Mouse (Mus musculus) hindbrain, embryonic 13.5 days (tissue): ENCODE data around the gene Gm45837. TPM values are rescaled to one million over a fixed set of nuclear protein-coding genes. Genes with fewer than 3 reads are reported as not detected.

ENCODE experiments used
- ATAC-seq: fragments of 200-750 bp; cut with Nextera tagmentation; 2 replicates; pipeline ENCODE4 v1.8.0; 2017; ENCODE audit warnings: moderate TSS enrichment; ENCODE audit not compliant: low FRiP score
- H3K27ac ChIP-seq: fragments of 300-500 bp; sonication (generic); 2 replicates; pipeline ENCODE4 v1.5.1; 2015; ENCODE audit warnings: inconsistent platforms, mild to moderate bottlenecking, moderate library complexity
- H3K27me3 ChIP-seq: fragments of 300-500 bp; sonication (generic); 2 replicates; pipeline ENCODE4 v1.6.1; 2015; ENCODE audit warnings: mild to moderate bottlenecking, inconsistent platforms
- H3K36me3 ChIP-seq: fragments of 300-500 bp; sonication (generic); 2 replicates; pipeline ENCODE4 v1.6.1; 2015; ENCODE audit warnings: mild to moderate bottlenecking, inconsistent platforms
- H3K4me1 ChIP-seq: fragments of 300-500 bp; sonication (generic); replicated peaks from 2 replicates; pipeline ENCODE4 v1.6.1; 2015; ENCODE audit warnings: inconsistent platforms
- H3K4me2 ChIP-seq: fragments of 300-500 bp; sonication (generic); 2 replicates; pipeline ENCODE4 v1.6.1; 2015; ENCODE audit warnings: inconsistent platforms, mild to moderate bottlenecking, moderate library complexity
- H3K4me3 ChIP-seq: fragments of 300-500 bp; sonication (generic); 2 replicates; pipeline ENCODE4 v1.5.1; 2015; ENCODE audit warnings: mild to moderate bottlenecking, inconsistent platforms
- H3K9ac ChIP-seq: fragments of 300-500 bp; sonication (generic); 2 replicates; pipeline ENCODE4 v1.6.1; 2015; ENCODE audit warnings: mild to moderate bottlenecking, inconsistent platforms
- H3K9me3 ChIP-seq: fragments of 300-500 bp; sonication (generic); 2 replicates; pipeline ENCODE4 v1.6.1; 2016; ENCODE audit warnings: inconsistent platforms
- WGBS: fragments of 180-500 bp; shearing (Covaris S2); methylation state at CpG from one replicate; pipeline ENCODE4 v1.1.7; 2015; 5-methylcytosine and 5-hydroxymethylcytosine counted together
- polyA plus RNA-seq: library from polyadenylated mRNA; unstranded; fragments of >200 nt; fragmentation: Nextera tagmentation; extraction: Ambion mirVana; gene quantifications from 2 replicates; pipeline ENCODE4 v1.2.1, GENCODE M21; 2015

Gene Gm45837
- polyA plus RNA-seq = not detected in 2 replicates

DNA sequence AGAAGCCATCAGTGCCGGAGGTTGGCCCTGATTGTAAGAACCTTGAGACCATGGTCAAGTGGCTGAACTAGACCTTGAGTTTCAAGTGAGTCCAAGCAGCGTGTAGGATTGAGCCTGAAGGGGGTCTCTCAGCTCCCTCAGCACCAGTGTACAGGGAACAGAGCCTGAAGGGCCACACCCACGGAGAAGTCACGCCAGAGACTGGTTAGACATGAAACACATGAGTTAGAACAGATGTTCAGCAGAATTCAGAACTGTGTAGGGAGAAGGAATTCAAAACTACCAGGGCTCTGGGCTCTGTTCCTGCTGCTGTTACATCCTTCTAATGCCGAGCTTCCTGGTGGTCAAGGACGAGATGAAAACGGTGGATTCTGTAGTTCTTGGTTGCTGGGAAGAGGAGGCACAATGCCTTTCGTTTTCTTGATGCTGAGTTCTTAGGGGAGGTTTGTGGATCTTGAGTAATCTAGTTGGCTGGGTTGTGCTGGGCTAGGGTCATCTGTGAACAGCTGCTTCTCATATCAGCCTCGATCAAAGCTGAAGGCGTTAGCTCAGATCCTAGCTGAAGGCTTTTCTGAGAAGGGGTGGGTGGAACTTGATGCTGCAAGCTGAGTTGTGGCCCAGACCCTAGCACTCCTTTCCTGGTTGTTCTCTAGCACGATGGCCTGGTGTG is at the start of gene Gm45837:
Gene Gm45837 (plus strand): TSS at position 620 of the 670 bp plus-strand sequence.
- Histone ChIP-seq H3K27ac (no peak within 1 kb of the TSS), H3K4me3 (no peak within 1 kb of the TSS), H3K9me3 (no peaks in the 10 kb centered on the region), H3K27me3 (peaks cover 10% of the 10 kb centered on the region; the same call in 1 of the 2 replicates), H3K36me3 (no peaks in the 10 kb centered on the region), H3K4me1 (peaks cover 15% of the 10 kb centered on the region), H3K4me2 (no peak within 1 kb of the TSS), H3K9ac (no peak within 1 kb of the TSS)
- 83% methylated on average over 11 of the region's 11 CpGs for WGBS
- no peak for ATAC-seq

- WGBS = 79% methylated on average over 4 of the region's 4 CpGs
- Histone ChIP-seq H3K27ac (no peak overlapping the region), H3K9me3 (no peaks in the 10 kb centered on the region), H3K4me1 (peaks cover 12% of the 10 kb centered on the region), H3K36me3 (no peaks in the 10 kb centered on the region), H3K9ac (no peak overlapping the region), H3K4me2 (no peak overlapping the region), H3K4me3 (no peak overlapping the region), H3K27me3 (no peaks in the 10 kb centered on the region)
- ATAC-seq = no peak
These were observed 49.7 kb upstream of the Gm45837 start for GRCm38 (mm10) chr7:101361021-101361420.

DNA sequence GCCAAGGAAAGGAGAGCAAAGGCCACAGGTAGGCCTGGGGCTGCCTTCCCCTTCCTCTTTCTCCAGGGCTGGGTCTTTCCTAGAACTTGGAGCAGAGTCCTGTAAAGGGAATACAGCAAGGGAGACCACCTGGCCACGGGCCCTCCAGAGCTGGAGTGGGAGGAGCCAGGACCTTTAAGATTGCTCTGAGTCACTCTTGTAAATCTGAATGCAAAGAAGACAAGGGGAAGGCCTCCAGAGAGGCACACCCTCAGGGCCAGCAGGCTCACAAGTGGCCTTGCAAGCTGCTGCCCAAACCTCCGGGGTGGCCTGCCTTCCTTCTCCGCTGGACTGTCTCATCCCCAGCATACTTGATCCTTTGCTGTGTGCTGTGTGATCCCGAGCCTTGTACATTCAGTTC is 48.9 kb upstream of the Gm45837 start:
- no peak overlapping the region for H3K9ac ChIP-seq
- WGBS = 72% methylated on average over 4 of the region's 4 CpGs

DNA sequence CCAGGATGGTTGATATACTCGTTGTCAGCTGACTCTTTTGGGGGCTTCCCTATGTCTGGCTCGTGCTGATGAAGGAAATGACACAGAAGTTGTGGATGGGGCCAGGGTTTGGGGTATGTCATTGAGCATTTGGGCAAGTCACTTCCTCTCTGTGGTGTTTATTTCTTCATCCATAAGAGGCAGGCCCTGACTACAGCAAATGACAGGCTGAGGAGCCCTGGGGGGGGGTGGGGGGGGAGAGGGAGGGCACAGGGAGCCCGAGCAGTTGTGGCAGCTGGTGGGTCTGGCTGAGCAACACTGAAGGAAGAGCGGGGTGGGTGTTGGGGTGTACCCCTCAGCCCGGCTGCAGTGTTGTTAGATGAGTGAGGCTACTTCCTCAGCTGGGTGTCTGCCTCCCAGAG is 47.9 kb upstream of the Gm45837 start:
- Histone ChIP-seq H3K4me3 (no peak overlapping the region), H3K36me3 (no peaks in the 10 kb centered on the region), H3K9me3 (no peaks in the 10 kb centered on the region), H3K27ac (no peak overlapping the region), H3K4me2 (no peak overlapping the region), H3K27me3 (no peaks in the 10 kb centered on the region), H3K4me1 (no peaks in the 10 kb centered on the region), H3K9ac (no peak overlapping the region)
- no peak for ATAC-seq
- 76% methylated on average over 5 of the region's 5 CpGs for WGBS

More for the DNA sequence above, 48.9 kb upstream of the Gm45837 start:
- no peaks in the 10 kb centered on the region for H3K36me3 ChIP-seq
- no peak overlapping the region for H3K27ac ChIP-seq
- ATAC-seq = no peak
- no peaks in the 10 kb centered on the region for H3K27me3 ChIP-seq
- no peaks in the 10 kb centered on the region for H3K9me3 ChIP-seq
- no peak overlapping the region for H3K4me3 ChIP-seq
- no peak overlapping the region for H3K4me2 ChIP-seq
- H3K4me1 ChIP-seq = peaks cover 4% of the 10 kb centered on the region

- no peaks in the 10 kb centered on the region for H3K36me3 ChIP-seq
- H3K4me2 ChIP-seq = no peak overlapping the region
- WGBS = 77% methylated on average over 5 of the region's 5 CpGs
- H3K9ac ChIP-seq = no peak overlapping the region
- no peak overlapping the region for H3K4me3 ChIP-seq
- no peaks in the 10 kb centered on the region for H3K4me1 ChIP-seq
- H3K27ac ChIP-seq = no peak overlapping the region
- no peaks in the 10 kb centered on the region for H3K27me3 ChIP-seq
- ATAC-seq = no peak
- H3K9me3 ChIP-seq = no peaks in the 10 kb centered on the region
These were observed 46.8 kb upstream of the Gm45837 start for GRCm38 (mm10) chr7:101363914-101364313.

DNA sequence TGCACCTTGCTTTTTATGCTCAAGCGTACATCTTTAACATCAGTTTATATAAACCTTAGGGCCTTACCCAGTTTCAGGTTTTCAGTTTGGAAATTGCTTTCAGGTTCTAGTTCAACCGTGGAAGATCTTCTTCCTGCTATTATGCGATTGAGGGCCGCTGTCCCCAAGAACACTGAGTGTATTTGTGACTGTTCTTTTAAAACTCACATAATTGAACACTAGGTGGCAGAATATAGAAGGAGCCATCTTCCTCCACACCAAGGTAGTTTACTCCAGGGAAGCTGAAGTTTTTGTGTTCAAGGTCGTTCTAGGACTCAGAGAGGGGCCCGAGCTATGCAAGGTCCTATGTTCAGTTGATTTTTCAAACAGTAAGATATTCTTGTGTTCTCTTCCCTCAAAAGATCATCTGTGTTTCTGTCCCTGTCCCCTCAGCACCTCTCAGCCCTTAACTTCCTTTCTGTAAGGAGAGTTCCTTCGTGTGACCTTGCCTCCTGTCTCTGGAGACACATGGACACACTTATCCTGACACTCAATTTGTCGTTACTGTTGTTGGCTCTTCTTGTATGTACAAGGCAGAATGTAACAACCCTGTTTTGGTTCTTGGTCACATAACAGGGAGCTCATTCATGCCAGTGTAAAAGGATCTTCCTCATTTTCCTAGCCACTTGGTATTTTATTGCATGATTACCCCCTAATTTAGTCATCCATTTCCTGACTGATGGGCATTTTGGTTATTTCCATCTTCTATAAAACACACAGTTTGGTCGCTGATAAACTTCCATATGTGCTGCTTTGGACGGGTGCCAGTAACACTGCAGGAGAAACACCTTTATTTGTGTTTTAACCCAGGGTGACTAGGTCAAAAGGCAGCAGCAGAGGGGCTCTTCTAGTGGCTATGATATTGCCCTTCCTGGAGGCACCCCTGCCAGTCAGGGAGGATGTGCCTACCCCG is 42.5 kb upstream of the Gm45837 start:
- no peak overlapping the region for H3K4me2 ChIP-seq
- ATAC-seq = no peak
- H3K9me3 ChIP-seq = no peaks in the 10 kb centered on the region
- 67% methylated on average over 11 of the region's 11 CpGs for WGBS
- no peaks in the 10 kb centered on the region for H3K27me3 ChIP-seq
- H3K9ac ChIP-seq = no peak overlapping the region
- no peaks in the 10 kb centered on the region for H3K4me1 ChIP-seq
- H3K27ac ChIP-seq = no peak overlapping the region
- H3K36me3 ChIP-seq = no peaks in the 10 kb centered on the region
- H3K4me3 ChIP-seq = no peak overlapping the region

- Histone ChIP-seq H3K9me3 (no peaks in the 10 kb centered on the region), H3K9ac (no peak overlapping the region), H3K27me3 (no peaks in the 10 kb centered on the region), H3K4me3 (no peak overlapping the region), H3K4me2 (no peak overlapping the region), H3K27ac (no peak overlapping the region), H3K4me1 (0 out of 2 replicates have a peak, but pooled peaks cover 4% of the 10 kb centered on the region), H3K36me3 (no peaks in the 10 kb centered on the region)
- 85% methylated on average over 7 of the region's 7 CpGs for WGBS
- ATAC-seq = no peak
These were observed 41.0 kb upstream of the Gm45837 start for GRCm38 (mm10) chr7:101369666-101370065.

DNA sequence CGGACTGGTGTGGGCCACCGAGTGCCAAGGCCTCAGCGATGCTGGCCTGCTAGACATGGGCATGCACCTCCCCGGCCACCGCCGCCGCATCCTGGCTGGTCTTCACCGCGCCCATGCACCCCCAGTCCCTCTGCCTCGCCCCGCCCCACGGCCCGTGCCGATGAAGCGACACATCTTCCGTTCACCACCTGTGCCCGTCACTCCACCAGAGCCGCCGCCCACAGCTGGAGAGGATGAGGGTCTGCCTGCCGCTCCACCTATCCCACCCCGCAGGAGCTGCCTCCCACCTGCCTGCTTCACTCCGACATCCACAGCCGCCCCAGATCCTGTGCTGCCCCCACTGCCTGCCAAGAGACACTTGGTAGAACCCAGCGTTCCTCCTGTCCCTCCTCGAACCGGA is 37.6 kb upstream of the Gm45837 start:
- H3K4me3 ChIP-seq = no peak overlapping the region
- no peaks in the 10 kb centered on the region for H3K9me3 ChIP-seq
- H3K27ac ChIP-seq = no peak overlapping the region
- H3K4me2 ChIP-seq = no peak overlapping the region
- no peaks in the 10 kb centered on the region for H3K36me3 ChIP-seq
- H3K9ac ChIP-seq = peak overlapping the region; percentile 19; the same call in 1 of the 2 replicates
- no peak for ATAC-seq
- WGBS = 88% methylated on average over 26 of the region's 26 CpGs
- H3K4me1 ChIP-seq = peaks cover 17% of the 10 kb centered on the region
- H3K27me3 ChIP-seq = no peaks in the 10 kb centered on the region

DNA sequence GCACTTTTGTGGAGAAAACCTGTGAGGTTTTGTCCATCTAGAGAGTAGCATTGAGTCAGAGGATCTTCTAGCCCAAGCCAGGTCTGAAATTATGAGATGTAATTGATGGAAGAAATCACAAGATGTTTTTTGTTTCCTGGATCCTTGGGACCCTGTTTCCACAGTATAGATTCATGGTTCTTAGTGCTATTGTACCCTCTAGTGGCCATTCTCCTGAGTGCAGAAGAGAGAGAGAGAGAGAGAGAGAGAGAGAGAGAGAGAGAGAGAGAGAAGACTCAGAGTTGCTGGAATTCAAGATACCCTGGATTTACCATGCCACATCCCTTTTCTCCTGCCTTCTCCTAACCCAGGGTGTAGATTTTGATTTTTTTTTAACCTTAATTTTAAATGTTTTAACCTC is 36.5 kb upstream of the Gm45837 start:
- Histone ChIP-seq H3K9me3 (no peaks in the 10 kb centered on the region), H3K4me1 (peaks cover 20% of the 10 kb centered on the region), H3K9ac (0 out of 2 replicates have a peak overlapping the region, but pooled peaks have one; percentile 31), H3K36me3 (no peaks in the 10 kb centered on the region), H3K27ac (no peak overlapping the region), H3K4me2 (no peak overlapping the region), H3K4me3 (no peak overlapping the region), H3K27me3 (no peaks in the 10 kb centered on the region)
- peak; percentile 77 for ATAC-seq

- peak; percentile 43; the same call in 1 of the 2 replicates for ATAC-seq
- WGBS = 69% methylated on average over 10 of the region's 10 CpGs
- Histone ChIP-seq H3K27me3 (no peaks in the 10 kb centered on the region), H3K9ac (no peak overlapping the region), H3K36me3 (no peaks in the 10 kb centered on the region), H3K4me3 (no peak overlapping the region), H3K9me3 (no peaks in the 10 kb centered on the region), H3K4me2 (no peak overlapping the region), H3K27ac (no peak overlapping the region), H3K4me1 (peaks cover 20% of the 10 kb centered on the region)
These were observed 33.9 kb upstream of the Gm45837 start for GRCm38 (mm10) chr7:101376701-101377340.

- 0 out of 2 replicates have a peak overlapping the region, but pooled peaks have one; percentile 8 for H3K4me2 ChIP-seq
- peaks cover 25% of the 10 kb centered on the region for H3K4me1 ChIP-seq
- no peaks in the 10 kb centered on the region for H3K27me3 ChIP-seq
- no peaks in the 10 kb centered on the region for H3K9me3 ChIP-seq
- ATAC-seq = no peak
- peak overlapping the region; percentile 29; the same call in 1 of the 2 replicates for H3K9ac ChIP-seq
- H3K36me3 ChIP-seq = no peaks in the 10 kb centered on the region
- WGBS = 39% methylated on average over 7 of the region's 7 CpGs
- no peak overlapping the region for H3K4me3 ChIP-seq
- H3K27ac ChIP-seq = no peak overlapping the region
These were observed 32.9 kb upstream of the Gm45837 start for GRCm38 (mm10) chr7:101377741-101378262.

GRCm38 (mm10) chr7:101378285-101378684 is 32.4 kb upstream of the Gm45837 start:
- H3K27ac ChIP-seq = no peak overlapping the region
- no peak for ATAC-seq
- H3K4me3 ChIP-seq = no peak overlapping the region
- no peak overlapping the region for H3K4me2 ChIP-seq
- no peak overlapping the region; the same call in 1 of the 2 replicates for H3K9ac ChIP-seq
- no peaks in the 10 kb centered on the region for H3K27me3 ChIP-seq
- no peaks in the 10 kb centered on the region for H3K36me3 ChIP-seq
- WGBS = 77% methylated on average over 3 of the region's 3 CpGs
- no peaks in the 10 kb centered on the region for H3K9me3 ChIP-seq
- H3K4me1 ChIP-seq = peaks cover 26% of the 10 kb centered on the region
